9 mouse cellular contexts compared by ENCODE assay signal in the genomic region with DNA sequence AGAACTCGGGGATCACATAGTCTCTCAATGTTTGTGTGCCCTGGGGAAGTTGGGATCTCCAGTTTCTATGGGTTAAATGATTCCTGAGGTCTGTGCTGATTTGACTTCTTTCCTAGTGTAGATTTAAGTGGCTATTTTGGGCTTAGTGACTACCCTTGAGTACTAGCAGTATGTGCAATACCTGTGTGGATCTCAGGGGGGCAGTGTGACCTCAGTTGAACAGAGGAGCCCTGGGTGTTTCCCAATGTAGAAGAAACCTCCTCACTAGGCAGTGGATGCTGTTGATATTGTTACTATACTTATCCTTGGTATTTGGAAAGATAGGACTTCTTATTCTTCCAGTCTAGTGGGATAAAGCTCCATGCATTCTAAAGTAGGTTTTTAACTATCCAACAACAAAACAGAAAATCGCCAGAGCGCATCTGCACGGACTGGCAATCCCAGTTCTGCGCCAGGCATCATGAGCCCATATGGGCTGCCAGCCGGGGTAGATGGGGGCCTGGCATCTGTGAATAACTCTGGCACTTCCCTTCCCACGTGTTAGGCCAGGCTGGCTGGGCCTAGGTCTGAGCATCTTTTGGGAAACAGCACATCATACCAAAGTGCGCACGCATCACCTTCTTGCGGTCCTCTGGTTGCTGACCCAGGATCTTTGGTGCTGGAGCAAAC.
DNase-seq lines count a peak whose midpoint lies in the region; ATAC-seq and TF ChIP-seq lines count a peak whose summit lies in the region.
"Had no signal": no experiment of that assay in that cellular context is flagged by ENCODE, and none has a peak within 500 bp of the region (broad histone marks: within the 10 kb centered on the region; RNA-seq: fewer than 3 reads in every experiment).

No protein-coding gene starts in this region.

- WGBS in intestine, postnatal 0 days = 87% methylated on average over 10 of the region's 10 CpGs
- 88% methylated on average over 10 of the region's 10 CpGs for WGBS in intestine, embryonic 16.5 days
- 90% methylated on average over 10 of the region's 10 CpGs for WGBS in midbrain, embryonic 11.5 days

- DNase-seq in WW6 (ENCODE audit: low read depth, low spot score) = peak; percentile 20
- DNase-seq in fibroblast of lung, adult 2 months (ENCODE audit: low read depth) = peak; percentile 28
- DNase-seq in left cerebral cortex, postnatal 14 days (ENCODE audit: low spot score in 2 of 2) = peak; percentile 66 to 86
- DNase-seq in spleen, postnatal 36 days (ENCODE audit: low spot score in 2 of 2) = peak; percentile 7 to 23
- DNase-seq in midbrain, embryonic 11.5 days (ENCODE audit: low spot score, missing footprints) = no peak

- H3K9me3 ChIP-seq in intestine, postnatal 0 days (ENCODE audit: control insufficient read depth) = no peaks in the 10 kb centered on the region
- H3K9me3 ChIP-seq in intestine, embryonic 16.5 days (ENCODE audit: control insufficient read depth, low read length) = no peaks in the 10 kb centered on the region
- no peaks in the 10 kb centered on the region for H3K9me3 ChIP-seq in E14TG2a.4 (ENCODE audit: low read length)
- H3K9me3 ChIP-seq in midbrain, embryonic 11.5 days (ENCODE audit: control insufficient read depth, low read length) = no peaks in the 10 kb centered on the region
- H3K9me3 ChIP-seq: neural tube, embryonic 12.5 days had no signal

- no peaks in the 10 kb centered on the region for H3K27me3 ChIP-seq in intestine, postnatal 0 days (replicated peaks; ENCODE audit: control insufficient read depth, insufficient read depth, low read length)
- H3K27me3 ChIP-seq in intestine, embryonic 16.5 days (replicated peaks; ENCODE audit: control insufficient read depth, insufficient read depth, low read length) = no peaks in the 10 kb centered on the region
- no peaks in the 10 kb centered on the region for H3K27me3 ChIP-seq in E14TG2a.4 (ENCODE audit: insufficient read depth, low read length)
- H3K27me3 ChIP-seq in midbrain, embryonic 11.5 days (ENCODE audit: control insufficient read depth, insufficient read depth, low read length) = no peaks in the 10 kb centered on the region
- H3K27me3 ChIP-seq: neural tube, embryonic 12.5 days had no signal

- no peak overlapping the region for H3K9ac ChIP-seq in intestine, postnatal 0 days (ENCODE audit: low read depth, low read length)
- H3K9ac ChIP-seq in intestine, embryonic 16.5 days (ENCODE audit: low read depth, low read length) = no peak overlapping the region
- no peak overlapping the region for H3K9ac ChIP-seq in midbrain, embryonic 11.5 days (ENCODE audit: low read length)
- H3K9ac ChIP-seq: neural tube, embryonic 12.5 days had no signal

- no peak overlapping the region for H3K27ac ChIP-seq in intestine, postnatal 0 days (ENCODE audit: low read depth, low read length)
- no peak overlapping the region for H3K27ac ChIP-seq in intestine, embryonic 16.5 days (ENCODE audit: low read length)
- H3K27ac ChIP-seq in midbrain, embryonic 11.5 days (ENCODE audit: low read depth, low read length) = no peak overlapping the region
- H3K27ac ChIP-seq: neural tube, embryonic 12.5 days had no signal

- no peaks in the 10 kb centered on the region for H3K36me3 ChIP-seq in intestine, postnatal 0 days (ENCODE audit: control insufficient read depth, insufficient read depth)
- no peaks in the 10 kb centered on the region; the same call in 1 of the 2 replicates for H3K36me3 ChIP-seq in intestine, embryonic 16.5 days (ENCODE audit: control insufficient read depth, insufficient read depth, low read length)
- peaks cover 9% of the 10 kb centered on the region; the same call in 1 of the 2 replicates for H3K36me3 ChIP-seq in E14TG2a.4 (ENCODE audit: insufficient read depth, low read length)
- no peaks in the 10 kb centered on the region for H3K36me3 ChIP-seq in midbrain, embryonic 11.5 days (ENCODE audit: control insufficient read depth, insufficient read depth, low read length)

- ATAC-seq in intestine, postnatal 0 days = no peak
- no peak for ATAC-seq in intestine, embryonic 16.5 days
- no peak for ATAC-seq in midbrain, embryonic 11.5 days (ENCODE audit: low FRiP score)

- peak; percentile 71 for TF ChIP-seq CTCF in intestine, postnatal 0 days (IDR thresholded peaks at IDR 0.05; ENCODE audit: low read depth)
- peak; percentile 67 for TF ChIP-seq CTCF in E14TG2a.4 (conservative IDR thresholded peaks at IDR 0.05; ENCODE audit: low read length)

- H3K4me3 ChIP-seq in intestine, postnatal 0 days (ENCODE audit: low read depth, low read length) = no peak overlapping the region
- H3K4me3 ChIP-seq in intestine, embryonic 16.5 days (ENCODE audit: low read length) = no peak overlapping the region
- H3K4me3 ChIP-seq in E14TG2a.4 (replicated peaks; ENCODE audit: low read length) = no peak overlapping the region
- H3K4me3 ChIP-seq in midbrain, embryonic 11.5 days (ENCODE audit: low read depth, low read length) = no peak overlapping the region
- H3K4me3 ChIP-seq: neural tube, embryonic 12.5 days had no signal

- no peak overlapping the region for H3K4me2 ChIP-seq in intestine, postnatal 0 days (replicated peaks; ENCODE audit: low read depth)
- H3K4me2 ChIP-seq in intestine, embryonic 16.5 days (ENCODE audit: low read depth, low read length) = no peak overlapping the region
- no peak overlapping the region for H3K4me2 ChIP-seq in midbrain, embryonic 11.5 days
- H3K4me2 ChIP-seq: neural tube, embryonic 12.5 days had no signal

- intact Hi-C loops in left cerebral cortex, postnatal 14 days (cut with DNase I) = no loop called here

- peaks cover 15% of the 10 kb centered on the region for H3K4me1 ChIP-seq in intestine, postnatal 0 days (replicated peaks; ENCODE audit: control insufficient read depth, insufficient read depth, low read length)
- H3K4me1 ChIP-seq in intestine, embryonic 16.5 days (ENCODE audit: control insufficient read depth, insufficient read depth, low read length) = peaks cover 12% of the 10 kb centered on the region; the same call in 1 of the 2 replicates
- peaks cover 4% of the 10 kb centered on the region; the same call in 1 of the 2 replicates for H3K4me1 ChIP-seq in E14TG2a.4 (replicated peaks; ENCODE audit: low read depth, low read length)
- H3K4me1 ChIP-seq in midbrain, embryonic 11.5 days (ENCODE audit: control insufficient read depth, insufficient read depth, low read length) = no peaks in the 10 kb centered on the region
